Mouse (Mus musculus): ENCODE data around the gene Hcls1. TPM values are rescaled to one million over a fixed set of nuclear protein-coding genes. Genes with fewer than 3 reads are reported as not detected.

Hcls1 gene
- 2.3 and 2.4 TPM in 2 replicates for polyA plus RNA-seq (2015; fragmentation: Nextera tagmentation; extraction: Ambion mirVana)

DNA sequence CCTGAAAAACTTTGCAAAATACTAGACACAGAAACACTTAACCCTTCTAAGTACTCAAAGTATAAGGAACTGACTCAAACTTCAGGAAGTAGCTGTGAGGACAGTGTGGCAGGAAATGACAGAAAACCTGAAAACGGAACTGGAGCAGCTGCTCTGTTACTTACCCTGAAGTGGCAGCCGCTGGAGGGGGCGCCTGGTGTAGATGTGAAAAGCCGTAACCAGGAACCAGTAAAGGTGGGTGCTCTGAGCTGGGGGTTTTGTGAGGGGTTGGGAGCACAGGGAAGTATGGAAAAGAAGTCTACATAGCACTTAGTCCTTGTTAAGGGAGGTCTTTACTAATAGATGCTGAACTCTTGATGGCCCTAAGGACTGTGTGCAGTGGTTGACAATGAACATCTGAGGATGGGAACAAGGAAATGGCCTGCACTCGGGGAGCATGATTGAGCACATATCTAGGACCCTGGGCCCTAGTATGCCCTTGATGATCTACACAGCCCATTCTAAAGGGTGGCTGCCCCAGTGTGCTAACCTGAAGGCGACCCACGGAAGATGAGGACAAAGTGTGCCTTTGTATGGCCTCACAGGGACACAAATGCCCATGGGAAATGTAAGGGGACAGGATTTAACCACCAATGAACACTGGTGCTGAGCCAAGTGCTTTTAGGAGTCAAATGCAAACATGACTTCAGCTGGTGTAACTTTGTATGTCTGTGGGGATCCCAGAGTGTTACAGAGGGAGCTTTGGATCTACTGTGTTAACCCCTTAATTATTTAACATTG, at the start of gene Hcls1:
Gene Hcls1 (plus strand): TSS at position 143 of the 780 bp plus-strand sequence.
- Histone ChIP-seq H3K27ac (ENCODE audit: low read depth, low read length) (no peak within 1 kb of the TSS), H3K27me3 (replicated peaks; ENCODE audit: control insufficient read depth, insufficient read depth, low read length) (no peaks in the 10 kb centered on the region), H3K9ac (ENCODE audit: low read depth, low read length) (no peak within 1 kb of the TSS), H3K36me3 (ENCODE audit: control insufficient read depth, insufficient read depth, low read length) (peaks cover 19% of the 10 kb centered on the region), H3K4me2 (ENCODE audit: low read length) (no peak within 1 kb of the TSS), H3K4me1 (ENCODE audit: control insufficient read depth, insufficient read depth, low read depth, low read length) (no peaks in the 10 kb centered on the region), H3K4me3 (ENCODE audit: low read length) (no peak within 1 kb of the TSS), H3K9me3 (ENCODE audit: control insufficient read depth, low read length) (no peaks in the 10 kb centered on the region)
- 83% methylated on average over 7 of the region's 7 CpGs for WGBS
- no peak for ATAC-seq

DNA sequence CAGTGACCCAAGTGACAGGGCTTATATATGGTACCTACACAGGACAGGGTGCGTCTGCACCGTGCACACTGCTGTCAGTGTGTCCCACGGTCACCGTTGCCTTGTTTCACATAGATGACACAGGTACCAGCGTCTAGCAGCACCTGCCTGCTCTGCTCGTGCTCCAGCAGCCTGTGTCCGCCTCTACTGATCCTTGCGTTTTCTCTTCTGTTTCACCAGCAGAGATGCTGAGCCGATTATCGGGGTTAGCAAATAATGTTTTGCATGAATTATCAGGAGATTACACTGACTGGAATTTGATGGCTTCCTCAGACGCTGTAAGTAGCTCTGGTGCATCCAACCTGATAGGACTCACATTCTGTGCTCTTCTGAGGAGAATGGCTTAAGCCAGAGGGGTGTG, 48.9 kb upstream of the Hcls1 start:
- H3K4me1 ChIP-seq (ENCODE audit: control insufficient read depth, insufficient read depth, low read depth, low read length): no peaks in the 10 kb centered on the region
- ATAC-seq: no peak
- 95% methylated on average over 11 of the region's 11 CpGs for WGBS

DNA sequence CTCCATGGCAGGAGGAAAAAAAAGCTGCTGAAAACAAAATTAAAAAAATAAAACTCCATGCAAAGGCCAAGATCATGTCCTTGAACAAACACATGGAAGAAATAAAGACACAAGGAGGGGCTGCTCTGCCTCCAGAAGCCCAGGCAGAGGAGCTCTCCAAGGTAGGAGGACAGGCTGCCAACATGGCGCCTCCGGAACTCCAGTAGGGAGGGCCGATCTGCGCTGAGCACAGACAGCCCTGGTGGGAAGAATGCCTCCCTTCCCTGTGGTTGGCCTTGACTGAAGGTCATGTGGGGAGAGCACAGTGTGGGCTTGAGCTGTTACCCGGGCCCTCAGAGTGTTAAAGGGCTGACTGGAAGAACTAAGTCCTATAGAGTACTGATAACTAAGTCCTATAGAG, 47.2 kb upstream of the Hcls1 start:
- no peak for ATAC-seq
- H3K9me3 ChIP-seq (ENCODE audit: control insufficient read depth, low read length): no peaks in the 10 kb centered on the region
- no peaks in the 10 kb centered on the region for H3K4me1 ChIP-seq (ENCODE audit: control insufficient read depth, insufficient read depth, low read depth, low read length)
- no peak overlapping the region for H3K27ac ChIP-seq (ENCODE audit: low read depth, low read length)
- no peaks in the 10 kb centered on the region for H3K27me3 ChIP-seq (replicated peaks; ENCODE audit: control insufficient read depth, insufficient read depth, low read length)
- WGBS: 92% methylated on average over 5 of the region's 5 CpGs
- no peak overlapping the region for H3K4me3 ChIP-seq (ENCODE audit: low read length)
- H3K9ac ChIP-seq (ENCODE audit: low read depth, low read length): no peak overlapping the region
- no peak overlapping the region for H3K4me2 ChIP-seq (ENCODE audit: low read length)
- peaks cover 23% of the 10 kb centered on the region for H3K36me3 ChIP-seq (ENCODE audit: control insufficient read depth, insufficient read depth, low read length)

More for the DNA sequence above, 48.9 kb upstream of the Hcls1 start:
- Histone ChIP-seq H3K4me3 (ENCODE audit: low read length) (no peak overlapping the region), H3K9ac (ENCODE audit: low read depth, low read length) (no peak overlapping the region), H3K9me3 (ENCODE audit: control insufficient read depth, low read length) (no peaks in the 10 kb centered on the region), H3K27me3 (replicated peaks; ENCODE audit: control insufficient read depth, insufficient read depth, low read length) (no peaks in the 10 kb centered on the region), H3K4me2 (ENCODE audit: low read length) (no peak overlapping the region), H3K36me3 (ENCODE audit: control insufficient read depth, insufficient read depth, low read length) (peaks cover 19% of the 10 kb centered on the region), H3K27ac (ENCODE audit: low read depth, low read length) (no peak overlapping the region)

DNA sequence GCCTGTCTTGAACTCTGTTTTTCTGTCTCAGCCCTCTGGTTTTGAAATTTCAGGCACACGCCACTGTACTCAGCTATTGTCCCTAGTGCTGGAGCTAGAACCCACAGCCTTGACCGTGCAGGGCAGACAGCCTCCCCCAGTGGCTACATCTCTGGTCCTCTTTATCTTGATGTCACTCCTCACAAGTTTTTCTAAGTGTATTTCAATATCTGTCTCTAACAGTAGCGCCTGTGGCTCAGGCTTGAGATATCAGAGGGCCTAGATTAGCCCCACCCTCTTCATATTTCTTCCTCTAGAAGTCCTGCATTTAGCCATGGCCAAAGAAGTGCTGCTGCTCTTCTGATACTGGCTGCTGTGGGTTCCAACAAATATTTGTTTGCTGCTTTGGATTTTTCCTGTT, 44.2 kb upstream of the Hcls1 start:
- Histone ChIP-seq H3K36me3 (ENCODE audit: control insufficient read depth, insufficient read depth, low read length) (peaks cover 34% of the 10 kb centered on the region), H3K4me2 (ENCODE audit: low read length) (no peak overlapping the region), H3K4me3 (ENCODE audit: low read length) (no peak overlapping the region), H3K4me1 (ENCODE audit: control insufficient read depth, insufficient read depth, low read depth, low read length) (no peaks in the 10 kb centered on the region), H3K9me3 (ENCODE audit: control insufficient read depth, low read length) (no peaks in the 10 kb centered on the region), H3K27me3 (replicated peaks; ENCODE audit: control insufficient read depth, insufficient read depth, low read length) (no peaks in the 10 kb centered on the region), H3K27ac (ENCODE audit: low read depth, low read length) (no peak overlapping the region), H3K9ac (ENCODE audit: low read depth, low read length) (no peak overlapping the region)
- ATAC-seq: no peak
- 94% methylated on average over 3 of the region's 3 CpGs for WGBS

DNA sequence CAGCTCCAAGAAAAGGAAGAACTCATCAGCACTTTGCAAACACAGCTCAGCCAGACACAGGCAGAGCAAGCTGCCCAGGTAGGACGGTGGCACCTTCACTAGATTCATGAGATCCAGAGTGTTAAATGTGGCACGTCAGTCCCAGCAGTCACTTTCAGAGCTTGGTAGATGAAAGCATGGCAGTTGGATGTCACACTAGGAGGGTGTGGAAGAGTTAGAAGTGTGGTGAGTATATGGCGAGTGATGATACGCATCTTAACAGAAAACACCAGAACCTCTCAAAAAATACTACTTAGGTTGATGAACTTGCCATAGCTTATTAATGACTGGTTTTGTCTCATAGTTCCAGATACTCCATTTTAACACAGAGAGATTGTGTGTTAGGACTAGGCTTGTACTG, 43.4 kb upstream of the Hcls1 start:
- Histone ChIP-seq H3K36me3 (ENCODE audit: control insufficient read depth, insufficient read depth, low read length) (peaks cover 37% of the 10 kb centered on the region), H3K27me3 (replicated peaks; ENCODE audit: control insufficient read depth, insufficient read depth, low read length) (no peaks in the 10 kb centered on the region), H3K9me3 (ENCODE audit: control insufficient read depth, low read length) (no peaks in the 10 kb centered on the region), H3K4me2 (ENCODE audit: low read length) (no peak overlapping the region), H3K4me3 (ENCODE audit: low read length) (no peak overlapping the region), H3K9ac (ENCODE audit: low read depth, low read length) (no peak overlapping the region), H3K4me1 (ENCODE audit: control insufficient read depth, insufficient read depth, low read depth, low read length) (no peaks in the 10 kb centered on the region), H3K27ac (ENCODE audit: low read depth, low read length) (no peak overlapping the region)
- 98% methylated on average over 4 of the region's 4 CpGs for WGBS
- no peak for ATAC-seq

DNA sequence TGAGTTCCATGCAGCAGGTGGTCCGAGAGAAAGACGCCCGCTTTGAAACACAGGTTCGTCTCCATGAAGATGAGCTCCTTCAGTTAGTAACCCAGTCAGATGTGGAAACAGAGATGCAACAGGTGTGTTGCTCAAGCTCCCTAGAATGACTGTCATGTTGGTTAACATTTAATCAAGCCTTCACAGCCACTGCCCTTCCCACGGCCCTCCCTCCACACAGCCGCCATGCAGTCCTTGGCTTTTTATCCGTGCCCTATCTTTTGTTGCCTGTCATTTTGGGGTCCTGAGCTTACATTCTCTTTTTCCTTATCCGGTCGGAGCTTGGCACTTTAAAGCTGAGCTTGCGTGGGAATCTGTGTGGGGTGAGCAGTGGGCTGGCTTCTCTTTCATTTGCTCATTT, 41.5 kb upstream of the Hcls1 start:
- no peaks in the 10 kb centered on the region for H3K27me3 ChIP-seq (replicated peaks; ENCODE audit: control insufficient read depth, insufficient read depth, low read length)
- H3K4me2 ChIP-seq (ENCODE audit: low read length): no peak overlapping the region
- no peaks in the 10 kb centered on the region for H3K9me3 ChIP-seq (ENCODE audit: control insufficient read depth, low read length)
- H3K9ac ChIP-seq (ENCODE audit: low read depth, low read length): no peak overlapping the region
- peaks cover 40% of the 10 kb centered on the region for H3K36me3 ChIP-seq (ENCODE audit: control insufficient read depth, insufficient read depth, low read length)
- no peak overlapping the region for H3K27ac ChIP-seq (ENCODE audit: low read depth, low read length)
- WGBS: 89% methylated on average over 10 of the region's 10 CpGs
- H3K4me1 ChIP-seq (ENCODE audit: control insufficient read depth, insufficient read depth, low read depth, low read length): no peaks in the 10 kb centered on the region
- no peak overlapping the region for H3K4me3 ChIP-seq (ENCODE audit: low read length)
- no peak for ATAC-seq

DNA sequence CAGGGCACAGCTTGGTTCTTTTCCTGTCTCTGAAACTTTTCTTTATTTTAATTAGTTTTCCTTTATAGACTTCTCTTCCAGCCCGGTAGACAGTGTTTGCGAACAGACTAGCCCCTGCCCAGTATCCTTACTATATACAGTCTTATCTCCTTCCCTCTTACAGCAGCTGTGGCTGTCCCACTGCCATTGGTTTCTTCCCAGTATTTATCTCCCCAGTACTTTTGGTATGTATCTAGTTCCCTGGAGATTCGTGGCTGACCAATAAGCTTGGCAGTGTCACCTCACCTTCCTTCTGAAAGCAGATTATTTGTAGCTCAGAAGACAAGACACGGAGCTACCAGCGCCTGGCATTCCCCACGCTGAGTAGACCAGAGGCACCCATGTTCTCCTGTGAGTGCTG, 38.1 kb upstream of the Hcls1 start:
- Histone ChIP-seq H3K9ac (ENCODE audit: low read depth, low read length) (no peak overlapping the region), H3K27me3 (replicated peaks; ENCODE audit: control insufficient read depth, insufficient read depth, low read length) (no peaks in the 10 kb centered on the region), H3K4me1 (ENCODE audit: control insufficient read depth, insufficient read depth, low read depth, low read length) (no peaks in the 10 kb centered on the region), H3K27ac (ENCODE audit: low read depth, low read length) (no peak overlapping the region), H3K4me2 (ENCODE audit: low read length) (no peak overlapping the region), H3K4me3 (ENCODE audit: low read length) (no peak overlapping the region), H3K9me3 (ENCODE audit: control insufficient read depth, low read length) (no peaks in the 10 kb centered on the region), H3K36me3 (ENCODE audit: control insufficient read depth, insufficient read depth, low read length) (peaks cover 51% of the 10 kb centered on the region)
- WGBS: 97% methylated on average over 6 of the region's 6 CpGs
- no peak for ATAC-seq

DNA sequence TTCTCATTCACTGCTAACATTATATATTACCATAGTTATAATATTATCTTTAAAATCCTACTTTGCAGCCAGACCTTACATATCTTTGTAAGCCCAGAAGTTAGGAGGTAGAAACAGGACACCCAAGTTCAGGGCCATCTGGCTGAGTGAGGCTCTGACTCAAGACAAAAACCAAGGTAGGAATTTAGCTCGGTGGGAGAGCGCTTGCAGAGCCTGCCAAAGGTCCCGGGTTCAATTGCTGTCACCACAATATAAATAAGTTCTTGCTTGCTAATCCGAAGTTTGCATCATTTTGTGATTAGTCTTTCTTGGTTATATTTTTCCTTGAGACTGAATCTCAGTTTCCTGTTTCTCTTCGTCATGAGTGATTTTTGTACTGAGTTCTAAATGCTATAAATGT, 31.6 kb upstream of the Hcls1 start:
- Histone ChIP-seq H3K4me3 (ENCODE audit: low read length) (no peak overlapping the region), H3K9me3 (ENCODE audit: control insufficient read depth, low read length) (no peaks in the 10 kb centered on the region), H3K27me3 (replicated peaks; ENCODE audit: control insufficient read depth, insufficient read depth, low read length) (no peaks in the 10 kb centered on the region), H3K4me2 (ENCODE audit: low read length) (no peak overlapping the region), H3K36me3 (ENCODE audit: control insufficient read depth, insufficient read depth, low read length) (peaks cover 34% of the 10 kb centered on the region), H3K9ac (ENCODE audit: low read depth, low read length) (no peak overlapping the region), H3K27ac (ENCODE audit: low read depth, low read length) (no peak overlapping the region), H3K4me1 (ENCODE audit: control insufficient read depth, insufficient read depth, low read depth, low read length) (no peaks in the 10 kb centered on the region)
- WGBS: 95% methylated on average over 5 of the region's 5 CpGs
- ATAC-seq: no peak

DNA sequence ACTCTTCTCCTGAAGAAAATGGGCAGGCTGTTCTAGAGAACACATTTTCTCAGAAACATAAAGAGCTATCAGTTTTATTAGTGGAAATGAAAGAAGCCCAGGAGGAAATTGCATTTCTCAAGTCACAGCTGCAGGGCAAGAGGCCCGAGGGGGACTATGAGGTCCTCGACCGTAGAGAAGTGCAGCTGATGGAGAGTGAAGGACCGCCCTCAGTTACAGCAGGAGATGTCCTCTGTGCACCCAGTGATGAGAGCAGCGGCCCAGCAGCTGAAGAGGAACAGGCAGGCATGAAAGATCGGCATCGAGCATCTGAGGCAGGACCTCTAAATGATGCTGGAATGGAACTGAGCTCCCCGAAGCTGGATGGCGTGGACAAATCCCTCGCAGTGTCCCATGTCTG, 22.9 kb upstream of the Hcls1 start:
- Histone ChIP-seq H3K9ac (ENCODE audit: low read depth, low read length) (no peak overlapping the region), H3K27ac (ENCODE audit: low read depth, low read length) (no peak overlapping the region), H3K9me3 (ENCODE audit: control insufficient read depth, low read length) (no peaks in the 10 kb centered on the region), H3K27me3 (replicated peaks; ENCODE audit: control insufficient read depth, insufficient read depth, low read length) (no peaks in the 10 kb centered on the region), H3K4me3 (ENCODE audit: low read length) (no peak overlapping the region), H3K4me2 (ENCODE audit: low read length) (no peak overlapping the region), H3K4me1 (ENCODE audit: control insufficient read depth, insufficient read depth, low read depth, low read length) (no peaks in the 10 kb centered on the region), H3K36me3 (ENCODE audit: control insufficient read depth, insufficient read depth, low read length) (peaks cover 46% of the 10 kb centered on the region)
- 95% methylated on average over 10 of the region's 10 CpGs for WGBS
- ATAC-seq: no peak

Data from hindbrain, embryonic 16.5 days (tissue).